Mouse (Mus musculus) lung, embryonic 14.5 days (tissue): ENCODE data around the gene Vmn2r84. TPM values are rescaled to one million over a fixed set of nuclear protein-coding genes. Genes with fewer than 3 reads are reported as not detected.
"Not testable (repeated sequence)": the region's sequence is repeated elsewhere in the genome, so short reads cannot be mapped to it uniquely, and the experiment has no call there.

Experiments used
- ATAC-seq: fragments of 200-750 bp; cut with Nextera tagmentation; 2 replicates; pipeline ENCODE4 v1.8.0; 2017; ENCODE audit warnings: mild to moderate bottlenecking, moderate TSS enrichment, moderate library complexity; ENCODE audit not compliant: insufficient read depth
- DNase-seq: peaks from one replicate; pipeline ENCODE4 v3.0.0-alpha.2; 2015
- H3K27ac ChIP-seq: fragments of 300-500 bp; sonication (generic); 2 replicates; pipeline ENCODE4 v1.5.1; 2014; ENCODE audit warnings: low read depth, mild to moderate bottlenecking, moderate library complexity
- H3K27me3 ChIP-seq: fragments of 300-500 bp; sonication (generic); 2 replicates; pipeline ENCODE4 v1.6.1; 2014; ENCODE audit warnings: low read length, control low read depth; ENCODE audit not compliant: insufficient read depth
- H3K36me3 ChIP-seq: fragments of 300-500 bp; sonication (generic); 2 replicates; pipeline ENCODE4 v1.6.1; 2014; ENCODE audit warnings: control low read depth; ENCODE audit not compliant: insufficient read depth
- H3K4me1 ChIP-seq: fragments of 300-500 bp; sonication (generic); 2 replicates; pipeline ENCODE4 v1.6.1; 2014; ENCODE audit warnings: antibody characterized with exemption, control low read depth; ENCODE audit not compliant: insufficient read depth
- H3K4me2 ChIP-seq: fragments of 300-500 bp; sonication (generic); 2 replicates; pipeline ENCODE4 v1.6.1; 2014; ENCODE audit warnings: mild to moderate bottlenecking
- H3K4me3 ChIP-seq: fragments of 300-500 bp; sonication (generic); 2 replicates; pipeline ENCODE4 v1.5.1; 2014; ENCODE audit warnings: low read depth, low read length
- H3K9ac ChIP-seq: fragments of 300-500 bp; sonication (generic); 2 replicates; pipeline ENCODE4 v1.6.1; 2014
- H3K9me3 ChIP-seq: fragments of 300-500 bp; sonication (generic); 2 replicates; pipeline ENCODE4 v1.6.1; 2016; ENCODE audit warnings: low read depth, low read length, control low read depth
- CTCF ChIP-seq: IDR thresholded peaks from 2 replicates; pipeline ENCODE4 v1.5.1; 2016; ENCODE audit warnings: antibody characterized with exemption, low read depth
- WGBS: fragments of 180-500 bp; shearing (Covaris S2); extraction: QIAGEN DNeasy Blood & Tissue Kit; methylation state at CpG from one replicate; pipeline ENCODE4 v1.1.7; 2014; 5-methylcytosine and 5-hydroxymethylcytosine counted together
- polyA plus RNA-seq: library from polyadenylated mRNA; unstranded; fragments of >200 nt; fragmentation: Nextera tagmentation; extraction: Ambion mirVana; gene quantifications from 2 replicates; pipeline ENCODE4 v1.2.1, GENCODE M21; 2014

Vmn2r84 gene
- polyA plus RNA-seq, 1 experiment from 2014 or later, result not detected

- H3K36me3 ChIP-seq, result no peaks in the 10 kb centered on the region
- no peak for TF ChIP-seq CTCF
- 76% methylated on average over 1 of the region's 1 CpGs for WGBS
Observed at GRCm38 (mm10) chr10:130344056-130344455, 50.1 kb downstream of the Vmn2r84 start.

GRCm38 (mm10) chr10:130340050-130340449, 54.1 kb downstream of the Vmn2r84 start:
- not testable (repeated sequence) for DNase-seq, H3K36me3 ChIP-seq, H3K9ac ChIP-seq, H3K27ac ChIP-seq, ATAC-seq, H3K4me2 ChIP-seq, H3K4me1 ChIP-seq, H3K27me3 ChIP-seq, H3K4me3 ChIP-seq, H3K9me3 ChIP-seq
- WGBS, result 88% methylated on average over 4 of the region's 4 CpGs

More at GRCm38 (mm10) chr10:130344056-130344455, 50.1 kb downstream of the Vmn2r84 start:
- H3K9ac ChIP-seq, result no peak overlapping the region
- H3K4me3 ChIP-seq, result no peak overlapping the region
- no peaks in the 10 kb centered on the region for H3K27me3 ChIP-seq
- ATAC-seq (no peak), DNase-seq (no peak)
- no peak overlapping the region for H3K4me2 ChIP-seq
- no peaks in the 10 kb centered on the region for H3K4me1 ChIP-seq
- H3K27ac ChIP-seq, result no peak overlapping the region
- no peaks in the 10 kb centered on the region for H3K9me3 ChIP-seq

GRCm38 (mm10) chr10:130337581-130337980, 56.6 kb downstream of the Vmn2r84 start:
- Histone ChIP-seq H3K4me1 (no peaks in the 10 kb centered on the region), H3K27ac (no peak overlapping the region), H3K9ac (no peak overlapping the region), H3K27me3 (no peaks in the 10 kb centered on the region), H3K4me2 (no peak overlapping the region), H3K36me3 (no peaks in the 10 kb centered on the region), H3K4me3 (no peak overlapping the region), H3K9me3 (no peaks in the 10 kb centered on the region)
- TF ChIP-seq CTCF, result no peak
- DNase-seq (no peak), ATAC-seq (no peak)
- 54% methylated on average over 2 of the region's 2 CpGs for WGBS

- H3K4me2 ChIP-seq, result no peak overlapping the region
- H3K9ac ChIP-seq, result no peak overlapping the region
- DNase-seq (no peak), ATAC-seq (no peak)
- TF ChIP-seq CTCF, result no peak
- no peaks in the 10 kb centered on the region for H3K4me1 ChIP-seq
- H3K4me3 ChIP-seq, result no peak overlapping the region
- no peaks in the 10 kb centered on the region for H3K27me3 ChIP-seq
- 52% methylated on average over 1 of the region's 1 CpGs for WGBS
- H3K9me3 ChIP-seq, result no peaks in the 10 kb centered on the region
- H3K27ac ChIP-seq, result no peak overlapping the region
- H3K36me3 ChIP-seq, result no peaks in the 10 kb centered on the region
Observed at GRCm38 (mm10) chr10:130336385-130336784, 57.7 kb downstream of the Vmn2r84 start.

GRCm38 (mm10) chr10:130330711-130331110, 63.4 kb downstream of the Vmn2r84 start:
- ATAC-seq, result no peak

More at GRCm38 (mm10) chr10:130330711-130331110, 63.4 kb downstream of the Vmn2r84 start:
- TF ChIP-seq CTCF, result no peak
- 88% methylated on average over 1 of the region's 1 CpGs for WGBS
- H3K9me3 ChIP-seq, result no peaks in the 10 kb centered on the region
- H3K4me3 ChIP-seq, result no peak overlapping the region
- H3K9ac ChIP-seq, result no peak overlapping the region
- H3K4me2 ChIP-seq, result no peak overlapping the region
- H3K4me1 ChIP-seq, result no peaks in the 10 kb centered on the region
- H3K36me3 ChIP-seq, result no peaks in the 10 kb centered on the region
- DNase-seq, result no peak
- H3K27me3 ChIP-seq, result no peaks in the 10 kb centered on the region
- no peak overlapping the region for H3K27ac ChIP-seq

Other genes with a start within 250 kb of the Vmn2r84 start
- gene Olfr825, start 227.6 kb downstream of the Vmn2r84 start, polyA plus RNA-seq, result not detected in 2 replicates
- gene Olfr826, start 210.1 kb downstream of the Vmn2r84 start, polyA plus RNA-seq, result not detected in 2 replicates
- gene Olfr827, start 179.9 kb downstream of the Vmn2r84 start, polyA plus RNA-seq, result not detected in 2 replicates
- gene Neurod4, start 114.1 kb downstream of the Vmn2r84 start, polyA plus RNA-seq, result not detected in 2 replicates
- gene Tespa1, start 71.5 kb downstream of the Vmn2r84 start, polyA plus RNA-seq, result 0.66 TPM in 1 of 2 replicates, not detected in the other
- not detected in 2 replicates for gene Vmn2r85, start 35.4 kb upstream of the Vmn2r84 start, polyA plus RNA-seq
- not detected in 2 replicates for gene Vmn2r86, start 61.7 kb upstream of the Vmn2r84 start, polyA plus RNA-seq
- not detected in 2 replicates for gene Vmn2r87, start 103.1 kb upstream of the Vmn2r84 start, polyA plus RNA-seq